Mouse (Mus musculus): Measurements from ENCODE around the gene Tapbpl. TPM values are rescaled to one million over a fixed set of nuclear protein-coding genes. Genes with fewer than 3 reads are reported as not detected.
"Not testable (repeated sequence)": the region's sequence is repeated elsewhere in the genome, so short reads cannot be mapped to it uniquely, and the experiment has no call there.

The Tapbpl gene
- polyA plus RNA-seq, 1 experiment from 2014 or later = 6.3 TPM

GRCm38 (mm10) chr6:125268799-125269198, 37.1 kb upstream of the Tapbpl start:
- Histone ChIP-seq H3K4me2 (ENCODE audit: low read length) (no peak overlapping the region), H3K4me1 (replicated peaks; ENCODE audit: insufficient read depth, low read length) (no peaks in the 10 kb centered on the region), H3K27me3 (ENCODE audit: insufficient read depth, low read length) (no peaks in the 10 kb centered on the region), H3K36me3 (ENCODE audit: insufficient read depth, low read length) (no peaks in the 10 kb centered on the region), H3K27ac (no peak overlapping the region), H3K9me3 (replicated peaks; ENCODE audit: low read length) (no peaks in the 10 kb centered on the region), H3K9ac (ENCODE audit: low read depth, low read length) (no peak overlapping the region), H3K4me3 (replicated peaks; ENCODE audit: low read depth, low read length) (no peak overlapping the region)
- DNase-seq (ENCODE audit: low spot score) = no peak
- 51% methylated on average over 6 of the region's 6 CpGs for WGBS
- TF ChIP-seq CTCF (IDR thresholded peaks at IDR 0.05; ENCODE audit: low read depth) = no peak
- no peak for ATAC-seq (replicated peaks; ENCODE audit: low FRiP score, low read depth)

- no peak overlapping the region for H3K9ac ChIP-seq (ENCODE audit: low read depth, low read length)
- no peak overlapping the region for H3K4me2 ChIP-seq (ENCODE audit: low read length)
- H3K27ac ChIP-seq = no peak overlapping the region
- no peaks in the 10 kb centered on the region for H3K36me3 ChIP-seq (ENCODE audit: insufficient read depth, low read length)
- DNase-seq (ENCODE audit: low spot score) (no peak), ATAC-seq (replicated peaks; ENCODE audit: low FRiP score, low read depth) (no peak)
- no peak for TF ChIP-seq CTCF (IDR thresholded peaks at IDR 0.05; ENCODE audit: low read depth)
- no peaks in the 10 kb centered on the region for H3K27me3 ChIP-seq (ENCODE audit: insufficient read depth, low read length)
- no peaks in the 10 kb centered on the region for H3K4me1 ChIP-seq (replicated peaks; ENCODE audit: insufficient read depth, low read length)
- no peaks in the 10 kb centered on the region for H3K9me3 ChIP-seq (replicated peaks; ENCODE audit: low read length)
- no peak overlapping the region for H3K4me3 ChIP-seq (replicated peaks; ENCODE audit: low read depth, low read length)
- WGBS = 80% methylated on average over 3 of the region's 3 CpGs
Observed at GRCm38 (mm10) chr6:125267469-125267868, 35.8 kb upstream of the Tapbpl start.

- not testable (repeated sequence) for DNase-seq (ENCODE audit: low spot score); ATAC-seq (replicated peaks; ENCODE audit: low FRiP score, low read depth); H3K4me3 ChIP-seq (replicated peaks; ENCODE audit: low read depth, low read length); H3K4me2 ChIP-seq (ENCODE audit: low read length); H3K27me3 ChIP-seq (ENCODE audit: insufficient read depth, low read length); H3K27ac ChIP-seq; H3K36me3 ChIP-seq (ENCODE audit: insufficient read depth, low read length); H3K4me1 ChIP-seq (replicated peaks; ENCODE audit: insufficient read depth, low read length); H3K9ac ChIP-seq (ENCODE audit: low read depth, low read length); H3K9me3 ChIP-seq (replicated peaks; ENCODE audit: low read length)
- TF ChIP-seq CTCF (IDR thresholded peaks at IDR 0.05; ENCODE audit: low read depth) = 0 out of 2 replicates have a peak, but pooled peaks have one; percentile 15
- WGBS = 57% methylated on average over 6 of the region's 6 CpGs
Observed at GRCm38 (mm10) chr6:125266600-125266999, 34.9 kb upstream of the Tapbpl start.

- no peak overlapping the region for H3K4me2 ChIP-seq (ENCODE audit: low read length)
- DNase-seq (ENCODE audit: low spot score) = no peak
- no peak for TF ChIP-seq CTCF (IDR thresholded peaks at IDR 0.05; ENCODE audit: low read depth)
- H3K9me3 ChIP-seq (replicated peaks; ENCODE audit: low read length) = no peaks in the 10 kb centered on the region
- H3K9ac ChIP-seq (ENCODE audit: low read depth, low read length) = no peak overlapping the region
- H3K4me3 ChIP-seq (replicated peaks; ENCODE audit: low read depth, low read length) = no peak overlapping the region
- WGBS = 72% methylated on average over 13 of the region's 13 CpGs
- no peaks in the 10 kb centered on the region for H3K27me3 ChIP-seq (ENCODE audit: insufficient read depth, low read length)
- no peaks in the 10 kb centered on the region for H3K4me1 ChIP-seq (replicated peaks; ENCODE audit: insufficient read depth, low read length)
- ATAC-seq (replicated peaks; ENCODE audit: low FRiP score, low read depth) = no peak
- no peaks in the 10 kb centered on the region for H3K36me3 ChIP-seq (ENCODE audit: insufficient read depth, low read length)
- no peak overlapping the region for H3K27ac ChIP-seq
Observed at GRCm38 (mm10) chr6:125266091-125266490, 34.4 kb upstream of the Tapbpl start.

- DNase-seq (ENCODE audit: low spot score) = no peak
- Histone ChIP-seq H3K4me1 (replicated peaks; ENCODE audit: insufficient read depth, low read length) (no peaks in the 10 kb centered on the region), H3K36me3 (ENCODE audit: insufficient read depth, low read length) (no peaks in the 10 kb centered on the region), H3K27me3 (ENCODE audit: insufficient read depth, low read length) (no peaks in the 10 kb centered on the region), H3K9me3 (replicated peaks; ENCODE audit: low read length) (no peaks in the 10 kb centered on the region), H3K27ac (no peak overlapping the region), H3K4me3 (replicated peaks; ENCODE audit: low read depth, low read length) (no peak overlapping the region), H3K4me2 (ENCODE audit: low read length) (no peak overlapping the region), H3K9ac (ENCODE audit: low read depth, low read length) (no peak overlapping the region)
- ATAC-seq (replicated peaks; ENCODE audit: low FRiP score, low read depth) = no peak
- WGBS = 35% methylated on average over 10 of the region's 10 CpGs
- TF ChIP-seq CTCF (IDR thresholded peaks at IDR 0.05; ENCODE audit: low read depth) = no peak
Observed at GRCm38 (mm10) chr6:125265239-125265638, 33.6 kb upstream of the Tapbpl start.

- Histone ChIP-seq H3K9me3 (replicated peaks; ENCODE audit: low read length) (no peaks in the 10 kb centered on the region), H3K27me3 (ENCODE audit: insufficient read depth, low read length) (no peaks in the 10 kb centered on the region), H3K27ac (no peak overlapping the region), H3K36me3 (ENCODE audit: insufficient read depth, low read length) (no peaks in the 10 kb centered on the region), H3K4me3 (replicated peaks; ENCODE audit: low read depth, low read length) (no peak overlapping the region), H3K4me1 (replicated peaks; ENCODE audit: insufficient read depth, low read length) (no peaks in the 10 kb centered on the region), H3K4me2 (ENCODE audit: low read length) (no peak overlapping the region), H3K9ac (ENCODE audit: low read depth, low read length) (no peak overlapping the region)
- 84% methylated on average over 9 of the region's 9 CpGs for WGBS
- TF ChIP-seq CTCF (IDR thresholded peaks at IDR 0.05; ENCODE audit: low read depth) = no peak
- no peak for DNase-seq (ENCODE audit: low spot score)
- no peak for ATAC-seq (replicated peaks; ENCODE audit: low FRiP score, low read depth)
Observed at GRCm38 (mm10) chr6:125264219-125264618, 32.6 kb upstream of the Tapbpl start.

- no peak overlapping the region for H3K4me3 ChIP-seq (replicated peaks; ENCODE audit: low read depth, low read length)
- TF ChIP-seq CTCF (IDR thresholded peaks at IDR 0.05; ENCODE audit: low read depth) = no peak
- 80% methylated on average over 10 of the region's 10 CpGs for WGBS
- H3K27me3 ChIP-seq (ENCODE audit: insufficient read depth, low read length) = no peaks in the 10 kb centered on the region
- no peaks in the 10 kb centered on the region for H3K36me3 ChIP-seq (ENCODE audit: insufficient read depth, low read length)
- H3K4me2 ChIP-seq (ENCODE audit: low read length) = no peak overlapping the region
- no peaks in the 10 kb centered on the region for H3K4me1 ChIP-seq (replicated peaks; ENCODE audit: insufficient read depth, low read length)
- DNase-seq (ENCODE audit: low spot score) (no peak), ATAC-seq (replicated peaks; ENCODE audit: low FRiP score, low read depth) (no peak)
- H3K9ac ChIP-seq (ENCODE audit: low read depth, low read length) = no peak overlapping the region
- H3K27ac ChIP-seq = no peak overlapping the region
- H3K9me3 ChIP-seq (replicated peaks; ENCODE audit: low read length) = no peaks in the 10 kb centered on the region
Observed at GRCm38 (mm10) chr6:125260006-125260555, 28.4 kb upstream of the Tapbpl start.

Measured in kidney, postnatal 0 days (tissue).